Mouse (Mus musculus): ENCODE results near the gene Tpt1.

Gene Tpt1

DNA sequence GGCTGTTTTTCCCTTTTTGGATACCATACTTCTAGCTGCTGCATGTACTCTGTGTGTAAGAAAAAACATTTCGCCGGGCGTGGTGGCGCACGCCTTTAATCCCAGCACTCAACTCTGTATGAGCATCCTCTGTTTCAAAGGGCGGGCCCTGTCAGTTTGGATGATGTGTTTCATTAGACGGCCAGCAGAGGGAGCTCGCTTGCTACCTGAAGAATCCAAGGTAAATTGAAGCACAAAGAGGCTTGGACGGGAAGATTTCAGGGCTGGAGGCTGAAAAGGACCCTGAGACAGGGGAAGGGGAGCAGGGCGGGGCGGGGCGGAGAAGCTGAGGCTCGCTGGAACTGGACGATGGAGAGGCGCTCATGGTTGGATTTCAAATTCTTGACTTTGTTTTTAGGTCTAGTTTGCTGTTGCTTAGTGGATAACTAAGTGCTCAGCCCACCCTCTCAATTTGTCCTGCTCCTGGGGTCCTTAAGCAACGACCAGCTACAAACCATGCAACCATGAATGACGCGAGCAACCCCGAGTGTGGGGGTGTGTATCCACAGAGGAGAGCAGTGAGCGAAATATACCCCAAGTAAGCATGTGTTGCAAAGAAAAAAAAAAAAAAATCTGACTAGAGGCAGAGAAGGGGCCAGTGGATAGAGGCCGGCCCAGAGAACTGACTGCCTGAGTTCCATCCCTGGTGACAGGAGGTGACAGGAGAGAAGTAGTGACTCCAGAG is 31.6 kb downstream of the Tpt1 start:
- DNase-seq (ENCODE audit: low read depth, low spot score), result peak; percentile 57

DNA sequence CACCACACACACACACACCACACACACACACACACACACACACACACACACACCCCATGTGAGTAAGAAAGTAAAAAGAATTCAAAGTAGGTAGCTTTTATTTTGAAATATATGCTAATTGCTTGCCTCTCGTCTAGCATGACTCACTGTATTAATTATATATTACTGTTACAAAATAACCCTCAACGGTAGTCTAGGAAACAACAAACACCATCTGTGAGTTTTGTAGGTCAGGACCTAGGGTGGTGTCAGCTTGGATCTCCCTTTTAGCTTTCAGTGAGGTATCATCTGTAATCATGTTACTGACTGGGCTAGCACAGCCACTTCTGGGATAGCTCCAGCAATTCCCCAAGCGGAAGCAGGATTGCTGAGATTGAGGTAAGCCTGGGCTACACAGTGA is 32.4 kb downstream of the Tpt1 start:
- no peak for DNase-seq (ENCODE audit: low read depth, low spot score)

DNA sequence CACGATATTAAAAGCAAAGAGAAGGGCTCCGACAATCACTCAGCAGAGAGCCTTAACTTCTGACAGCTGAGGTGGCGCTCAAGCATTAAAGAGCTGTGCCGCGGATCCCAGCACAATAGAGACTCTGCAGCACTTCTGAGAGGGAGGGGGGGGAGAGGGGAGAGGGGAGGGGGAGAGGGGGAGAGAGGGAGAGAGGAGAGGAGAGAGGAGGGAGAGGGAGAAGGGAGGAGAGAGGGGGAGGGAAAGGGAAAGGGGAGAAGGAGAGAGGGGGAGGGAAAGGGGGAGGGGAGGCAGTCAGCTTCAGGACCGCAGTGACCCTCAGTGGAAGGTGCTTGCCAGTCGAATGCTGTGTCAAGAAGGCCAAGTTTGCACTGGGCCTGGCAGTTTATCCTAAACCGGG is 34.1 kb downstream of the Tpt1 start:
- DNase-seq (ENCODE audit: low read depth, low spot score), result no peak

DNA sequence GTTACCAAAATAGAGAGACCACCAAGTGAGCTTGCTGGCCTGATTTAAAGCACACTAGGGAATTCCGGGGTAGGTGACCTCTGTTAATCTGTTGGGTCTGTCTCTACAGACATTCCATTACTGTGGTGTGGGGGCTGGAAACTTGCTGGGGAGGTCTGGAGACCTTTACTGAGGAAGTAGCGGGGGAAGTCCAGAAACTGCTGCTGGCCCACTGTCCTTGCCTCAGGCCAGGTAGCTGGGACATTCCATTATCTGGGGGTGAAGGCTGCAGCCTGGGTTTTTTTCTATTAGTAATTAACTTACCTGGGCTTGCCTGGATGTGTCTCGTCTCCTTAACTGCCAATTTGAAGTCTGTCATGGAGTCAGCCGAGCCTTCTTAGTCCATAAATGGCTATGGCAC is 37.0 kb downstream of the Tpt1 start:
- no peak for DNase-seq (ENCODE audit: low read depth, low spot score)

DNA sequence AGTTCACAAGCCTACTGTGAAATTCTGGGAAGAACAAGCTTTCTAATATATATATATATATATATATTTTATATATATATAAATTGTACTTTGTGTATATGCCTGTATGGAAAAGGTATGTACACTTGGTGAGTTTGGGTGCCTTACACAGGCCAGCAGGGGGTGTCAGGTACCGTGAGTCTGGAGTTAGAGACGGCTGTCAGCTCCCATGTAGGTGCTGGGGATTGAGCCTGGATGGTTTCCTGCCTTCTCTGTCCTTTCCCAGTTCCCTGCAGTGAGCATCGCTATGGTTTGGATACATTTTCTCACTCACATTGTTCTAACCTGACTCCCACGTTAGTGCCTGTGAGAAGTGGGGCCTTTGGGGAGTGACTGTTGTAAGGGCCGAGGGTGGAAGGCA is 38.4 kb downstream of the Tpt1 start:
- no peak for DNase-seq (ENCODE audit: low read depth, low spot score)

DNA sequence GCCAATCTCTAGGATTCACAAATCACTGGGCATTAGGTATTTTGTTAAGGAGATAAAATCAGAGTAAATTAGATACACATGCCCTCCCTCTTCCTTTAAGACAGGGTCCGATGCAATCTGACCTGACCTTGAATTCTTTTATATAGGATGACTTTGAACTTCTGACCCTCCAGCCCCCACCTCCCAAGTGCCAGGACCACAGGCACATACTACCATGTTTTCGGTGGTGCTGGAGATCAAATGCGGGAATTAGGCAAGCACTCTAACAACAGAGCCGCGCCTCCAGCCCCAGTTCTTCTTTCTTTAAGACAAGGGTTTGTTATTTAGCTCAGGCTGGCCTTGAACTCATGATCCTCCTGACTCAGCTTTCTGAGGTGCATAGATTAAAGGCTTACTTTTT is 39.0 kb downstream of the Tpt1 start:
- no peak for DNase-seq (ENCODE audit: low read depth, low spot score)

DNA sequence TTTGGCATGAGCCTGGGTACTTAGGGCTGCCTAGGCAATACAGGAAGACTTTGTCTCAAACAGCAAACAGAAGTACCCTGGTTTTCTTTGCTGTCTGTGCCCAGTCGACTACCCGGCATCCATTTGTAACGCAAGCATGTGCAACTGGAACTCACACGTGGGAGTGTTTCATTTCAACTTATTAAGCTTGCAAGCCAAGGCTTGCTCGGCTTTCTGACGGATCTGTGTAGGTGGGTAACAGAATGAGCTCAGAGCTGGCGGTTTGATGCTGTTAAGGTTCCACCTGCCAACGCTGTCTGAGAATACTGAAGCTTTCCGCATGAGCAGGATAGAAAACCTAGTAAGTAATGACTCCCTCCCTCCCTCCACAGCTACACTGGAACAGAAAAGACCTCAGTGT is 47.2 kb downstream of the Tpt1 start:
- DNase-seq (ENCODE audit: low read depth, low spot score), result no peak
